Mouse (Mus musculus) ovary, postnatal 14 days (tissue): ENCODE results near the gene Mylpf.

Experiments used
- DNase-seq: peaks from one replicate; pipeline ENCODE4 v3.0.0; 2022; ENCODE audit warnings: low spot score

The Mylpf gene

GRCm38 (mm10) chr7:127207374-127208294, 1.1 kb upstream of the Mylpf start:
- no peak for DNase-seq

- DNase-seq, result no peak
Measured at GRCm38 (mm10) chr7:127208295-127208552, 466 bp upstream of the Mylpf start, which contains the start of gene Tbc1d10b. Gene Tbc1d10b (minus strand): TSS chr7:127208468.

GRCm38 (mm10) chr7:127209851-127210250, 1.2 kb downstream of the Mylpf start:
- DNase-seq, result no peak

GRCm38 (mm10) chr7:127210266-127210665, 1.6 kb downstream of the Mylpf start:
- no peak for DNase-seq

GRCm38 (mm10) chr7:127211014-127211745, 2.5 kb downstream of the Mylpf start:
- DNase-seq, result no peak

GRCm38 (mm10) chr7:127212432-127213250, 4.0 kb downstream of the Mylpf start:
- DNase-seq, result no peak

- DNase-seq, result no peak
Measured at GRCm38 (mm10) chr7:127213485-127213884, 4.8 kb downstream of the Mylpf start.

GRCm38 (mm10) chr7:127213930-127214329, 5.2 kb downstream of the Mylpf start:
- no peak for DNase-seq

GRCm38 (mm10) chr7:127214521-127214920, 5.8 kb downstream of the Mylpf start:
- no peak for DNase-seq

- DNase-seq, result peak; percentile 49
Measured at GRCm38 (mm10) chr7:127214981-127215871, 6.5 kb downstream of the Mylpf start.

GRCm38 (mm10) chr7:127216307-127216706, 7.6 kb downstream of the Mylpf start:
- DNase-seq, result no peak

GRCm38 (mm10) chr7:127217475-127217874, 8.8 kb downstream of the Mylpf start:
- DNase-seq, result no peak

GRCm38 (mm10) chr7:127217901-127218642, 9.4 kb downstream of the Mylpf start:
- no peak for DNase-seq

GRCm38 (mm10) chr7:127218670-127219069, 10.0 kb downstream of the Mylpf start:
- no peak for DNase-seq

- DNase-seq, result no peak
Measured at GRCm38 (mm10) chr7:127220440-127220839, 11.8 kb downstream of the Mylpf start.

GRCm38 (mm10) chr7:127223106-127223505, 14.4 kb downstream of the Mylpf start:
- no peak for DNase-seq

GRCm38 (mm10) chr7:127223515-127224478, 15.1 kb downstream of the Mylpf start:
- no peak for DNase-seq

- no peak for DNase-seq
Measured at GRCm38 (mm10) chr7:127224616-127225015, 15.9 kb downstream of the Mylpf start.
